Mouse (Mus musculus) CH12F3 (cell line): ENCODE data around the gene Ccl11.

ENCODE experiments used
- in situ Hi-C: fragments of 300-500 bp; cut with MboI; formaldehyde crosslinking; loops from 2 replicates; pipeline ENCODE4 v1.14.3; 2020; ENCODE audit warnings: low sequenced_read_pairs

Gene Ccl11

GRCm38 (mm10) chr11:82047746-82048415 lies 9.7 kb upstream of the Ccl11 start:
- in situ Hi-C loops = loop anchor here (10.0 kb wide), 1 partner anchor 127 kb away; no protein-coding TSS in a partner anchor

- in situ Hi-C loops = no loop called here
These were observed 3.8 kb upstream of the Ccl11 start for GRCm38 (mm10) chr11:82053849-82054248.

DNA sequence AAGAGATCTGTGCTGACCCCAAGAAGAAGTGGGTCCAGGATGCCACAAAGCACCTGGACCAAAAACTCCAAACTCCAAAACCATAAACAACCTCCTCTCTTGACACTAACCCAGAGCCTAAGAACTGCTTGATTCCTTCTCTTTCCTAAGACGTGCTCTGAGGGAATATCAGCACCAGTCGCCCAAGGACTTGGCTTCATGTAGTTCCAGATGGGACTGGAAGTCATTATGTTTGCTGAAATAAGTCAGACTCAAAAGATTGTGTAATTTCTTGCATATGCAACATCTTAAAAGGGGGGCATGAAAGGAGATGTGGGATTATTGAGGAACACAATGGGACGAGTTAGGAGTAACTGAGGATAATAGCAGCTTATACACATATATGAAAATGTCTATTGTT lies 4.6 kb downstream of the Ccl11 start:
- in situ Hi-C loops = no loop called here

DNA sequence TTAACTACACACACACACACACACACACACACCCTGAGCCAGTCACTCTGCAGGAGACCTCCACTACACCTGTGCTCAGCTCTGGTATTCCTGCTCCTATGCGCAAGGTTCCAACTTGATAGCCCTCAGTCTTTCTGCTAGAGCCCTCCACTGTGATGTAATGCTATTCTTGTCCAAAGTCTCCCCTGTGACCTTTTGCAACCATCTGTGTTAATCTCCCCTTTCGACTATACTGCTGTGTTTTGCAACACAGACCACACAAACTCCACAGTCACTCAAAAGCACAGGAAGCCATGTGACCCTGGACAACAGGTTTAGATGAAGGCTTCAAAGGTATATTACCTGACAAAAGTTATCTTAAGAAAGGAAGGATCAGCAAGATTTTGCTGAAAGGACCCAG lies 5.8 kb downstream of the Ccl11 start:
- in situ Hi-C loops = no loop called here

DNA sequence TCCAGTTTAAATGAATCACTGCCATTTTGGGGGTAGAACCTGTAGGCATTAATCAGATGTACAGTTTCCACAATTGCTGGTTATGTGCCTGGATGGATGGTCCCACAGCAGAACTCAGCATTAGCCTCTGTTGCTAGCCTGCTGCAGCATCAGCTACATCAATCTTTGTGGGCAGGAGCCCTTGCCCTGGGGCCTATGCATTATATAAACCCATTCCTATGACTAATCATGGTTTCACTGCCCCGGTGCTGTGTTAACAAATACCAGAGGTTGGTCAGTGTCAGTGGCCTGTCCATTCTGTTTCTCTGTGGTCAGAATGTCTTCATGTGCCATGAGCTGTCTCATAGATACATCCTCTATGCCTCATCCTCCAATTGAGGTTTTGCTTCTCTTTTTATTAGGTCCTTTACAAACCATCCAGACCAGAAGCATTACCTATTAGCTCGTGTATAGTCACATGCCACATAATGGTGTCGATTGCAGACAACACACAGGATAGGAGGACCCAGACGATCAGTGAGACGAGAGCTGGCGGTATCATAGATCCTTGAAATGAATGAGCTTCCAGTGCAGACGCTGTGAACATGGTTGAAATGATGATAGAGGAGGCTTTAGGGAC lies 9.4 kb downstream of the Ccl11 start:
- in situ Hi-C loops = no loop called here

- in situ Hi-C loops = no loop called here
These were observed 13.5 kb downstream of the Ccl11 start for GRCm38 (mm10) chr11:82071076-82071475.

DNA sequence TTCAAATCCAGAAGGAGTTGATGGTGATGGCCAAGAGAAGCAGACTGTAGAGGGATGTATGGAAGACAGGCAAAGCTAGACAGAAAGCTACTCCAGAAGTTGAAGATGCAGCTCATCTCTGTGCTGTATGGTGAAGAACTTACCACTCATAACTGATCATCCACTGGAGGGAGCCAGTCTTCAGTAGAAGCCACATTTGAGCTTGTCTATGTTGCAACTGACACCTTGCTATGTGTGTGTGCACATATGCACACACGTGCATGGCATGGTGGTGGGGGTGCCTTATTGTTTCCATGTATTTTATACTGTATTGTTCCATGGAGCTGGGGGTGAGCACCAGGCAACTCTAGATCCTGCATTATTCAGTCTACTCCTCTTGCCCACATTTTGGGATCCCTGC lies 14.8 kb downstream of the Ccl11 start:
- in situ Hi-C loops = no loop called here

DNA sequence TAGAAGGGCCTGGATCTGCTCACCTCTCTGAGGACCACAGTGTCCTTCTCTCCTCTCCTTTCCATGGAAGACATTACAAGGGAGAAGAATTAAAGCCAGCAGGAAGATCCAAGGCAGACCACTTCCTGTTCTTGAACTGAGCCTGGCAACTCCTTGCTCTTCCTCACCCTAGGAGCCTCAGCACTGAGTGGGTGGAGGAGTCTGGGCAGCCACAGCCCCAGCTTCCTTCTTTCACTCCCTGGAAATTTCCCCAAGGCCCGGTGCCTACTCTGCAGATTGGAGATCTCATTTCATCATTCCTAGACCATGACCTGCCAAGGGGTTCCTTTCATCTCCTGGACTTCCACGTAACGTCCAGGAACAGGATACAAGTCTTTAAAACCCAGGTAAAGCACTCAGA lies 15.4 kb downstream of the Ccl11 start:
- in situ Hi-C loops = no loop called here

DNA sequence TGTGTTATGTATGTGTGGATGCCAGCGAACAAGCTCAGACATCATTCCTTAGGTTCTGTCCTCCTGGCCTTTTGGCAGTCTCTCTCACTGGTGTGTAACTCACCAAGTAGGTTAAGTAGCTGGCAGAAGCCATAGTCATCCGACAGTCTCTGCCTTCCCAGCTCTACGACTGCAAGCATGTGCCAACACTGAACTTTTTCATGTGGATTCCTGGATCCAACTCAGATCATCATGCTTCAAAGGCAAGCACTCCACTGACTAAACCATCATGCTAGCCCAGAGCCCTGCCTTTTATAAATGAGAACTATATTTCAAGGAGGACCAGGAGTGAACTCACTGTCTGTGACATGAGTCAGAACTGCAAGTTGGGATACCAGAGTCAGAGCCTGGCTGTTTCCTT lies 16.1 kb downstream of the Ccl11 start:
- in situ Hi-C loops = no loop called here

DNA sequence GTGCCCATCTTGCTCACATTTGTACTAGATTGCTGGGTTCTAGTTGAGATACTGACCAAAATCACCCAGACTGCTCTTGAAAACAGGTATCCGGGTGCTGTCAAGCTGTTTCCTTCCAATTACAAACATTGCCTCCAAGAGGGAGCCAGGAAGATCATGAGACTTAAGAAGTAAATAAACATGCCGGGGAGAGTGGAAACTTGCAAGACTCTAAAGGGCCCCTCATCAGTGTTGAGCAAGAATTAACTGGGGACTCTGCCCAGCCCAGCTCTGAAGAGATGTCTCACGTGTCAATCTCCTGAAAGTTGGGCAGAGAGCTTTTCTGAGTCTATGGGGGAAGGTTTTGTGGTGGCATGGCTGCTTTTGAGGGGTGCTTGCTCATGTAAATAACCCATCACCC lies 19.4 kb downstream of the Ccl11 start:
- in situ Hi-C loops = no loop called here

GRCm38 (mm10) chr11:82078136-82078730 lies 20.6 kb downstream of the Ccl11 start:
- in situ Hi-C loops = no loop called here

DNA sequence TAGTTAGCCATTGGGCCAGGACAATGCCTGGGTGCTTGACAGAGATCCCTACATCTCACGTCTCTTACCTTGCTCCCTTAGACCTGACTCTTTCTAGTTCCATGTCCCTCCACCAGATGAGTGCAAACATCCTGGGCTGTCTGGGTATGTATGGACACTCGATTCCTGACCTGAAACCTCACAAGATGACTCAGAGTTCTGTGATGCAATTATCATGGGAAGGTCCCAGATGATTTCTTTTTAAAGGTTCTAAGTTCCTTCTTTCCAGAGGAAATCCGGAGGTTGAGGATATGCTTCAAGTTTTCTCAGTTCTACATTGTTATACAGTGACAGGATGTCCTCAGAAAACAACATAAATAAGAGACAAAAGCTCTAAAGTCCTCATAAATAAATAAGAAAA lies 23.2 kb downstream of the Ccl11 start:
- in situ Hi-C loops = no loop called here

DNA sequence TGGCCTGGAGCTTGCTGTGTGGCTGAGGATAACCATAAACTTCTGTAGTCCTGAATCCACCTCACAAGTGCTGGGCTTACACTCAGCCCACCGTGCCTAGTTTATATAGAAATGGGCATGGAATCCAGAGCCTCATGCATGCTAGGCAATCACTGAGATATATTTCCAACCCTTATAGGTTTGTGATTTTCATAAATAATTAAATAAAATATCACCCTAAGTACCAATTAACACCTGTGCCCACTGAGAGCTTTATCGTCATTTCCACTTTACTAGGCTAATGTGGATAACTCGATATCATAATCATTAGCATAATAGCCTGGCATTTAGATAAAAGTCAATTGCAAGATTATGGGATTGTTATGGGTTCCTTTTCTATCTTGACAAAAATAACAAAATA lies 26.7 kb downstream of the Ccl11 start:
- in situ Hi-C loops = no loop called here

GRCm38 (mm10) chr11:82099511-82100323 lies 42.1 kb downstream of the Ccl11 start:
- in situ Hi-C loops = no loop called here

- in situ Hi-C loops = no loop called here
These were observed 43.5 kb downstream of the Ccl11 start for GRCm38 (mm10) chr11:82101087-82101486.

DNA sequence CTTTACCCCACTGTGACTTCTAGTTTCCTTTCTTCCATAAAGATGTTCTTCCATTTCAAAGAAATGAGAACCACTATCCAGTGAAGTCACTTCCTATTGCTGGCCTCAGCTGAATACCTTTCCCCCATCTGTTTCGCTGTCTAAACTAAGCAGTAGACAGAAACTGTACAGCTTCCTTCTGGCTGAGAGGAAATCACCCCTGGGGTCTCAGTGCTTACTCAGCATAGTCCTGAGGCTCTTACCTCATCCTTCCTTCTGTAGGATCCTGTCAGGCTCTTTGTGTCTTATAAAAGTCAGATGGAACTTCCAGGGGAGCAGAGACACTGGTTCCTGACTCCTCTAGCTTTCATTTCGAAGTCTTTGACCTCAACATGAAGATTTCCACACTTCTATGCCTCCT lies 43.9 kb downstream of the Ccl11 start, which contains the start of gene Ccl12:
TSS of gene Ccl12 (plus strand) at position 317 of the 400 bp plus-strand sequence.
- in situ Hi-C loops = no loop called here

GRCm38 (mm10) chr11:82109611-82110010 lies 52.0 kb downstream of the Ccl11 start:
- in situ Hi-C loops = no loop called here

GRCm38 (mm10) chr11:82110372-82111248 lies 53.0 kb downstream of the Ccl11 start:
- in situ Hi-C loops = no loop called here
